Mouse (Mus musculus) olfactory bulb, adult 2 months (tissue): ENCODE measurements around the gene Galnt10.

ENCODE experiments used
- CTCF ChIP-seq: fragments of 200-500 bp; IDR thresholded peaks from 2 replicates; pipeline ENCODE4 v1.5.1; 2012; ENCODE audit warnings: low read depth, mild to moderate bottlenecking, low read length, moderate library complexity; ENCODE audit not compliant: insufficient read depth
- POLR2A ChIP-seq: fragments of 200-500 bp; IDR thresholded peaks from 2 replicates; pipeline ENCODE4 v1.6.1; 2012; ENCODE audit warnings: mild to moderate bottlenecking, low read depth, low read length, moderate library complexity; ENCODE audit not compliant: insufficient read depth

GRCm38 (mm10) chr11:57696207-57696676, 51.0 kb downstream of the Galnt10 start:
- TF ChIP-seq POLR2A (0 out of 2 replicates have a peak, but pooled peaks have one; percentile 15), CTCF (no peak)
